8 mouse cellular contexts compared by ENCODE assay signal in the genomic region with DNA sequence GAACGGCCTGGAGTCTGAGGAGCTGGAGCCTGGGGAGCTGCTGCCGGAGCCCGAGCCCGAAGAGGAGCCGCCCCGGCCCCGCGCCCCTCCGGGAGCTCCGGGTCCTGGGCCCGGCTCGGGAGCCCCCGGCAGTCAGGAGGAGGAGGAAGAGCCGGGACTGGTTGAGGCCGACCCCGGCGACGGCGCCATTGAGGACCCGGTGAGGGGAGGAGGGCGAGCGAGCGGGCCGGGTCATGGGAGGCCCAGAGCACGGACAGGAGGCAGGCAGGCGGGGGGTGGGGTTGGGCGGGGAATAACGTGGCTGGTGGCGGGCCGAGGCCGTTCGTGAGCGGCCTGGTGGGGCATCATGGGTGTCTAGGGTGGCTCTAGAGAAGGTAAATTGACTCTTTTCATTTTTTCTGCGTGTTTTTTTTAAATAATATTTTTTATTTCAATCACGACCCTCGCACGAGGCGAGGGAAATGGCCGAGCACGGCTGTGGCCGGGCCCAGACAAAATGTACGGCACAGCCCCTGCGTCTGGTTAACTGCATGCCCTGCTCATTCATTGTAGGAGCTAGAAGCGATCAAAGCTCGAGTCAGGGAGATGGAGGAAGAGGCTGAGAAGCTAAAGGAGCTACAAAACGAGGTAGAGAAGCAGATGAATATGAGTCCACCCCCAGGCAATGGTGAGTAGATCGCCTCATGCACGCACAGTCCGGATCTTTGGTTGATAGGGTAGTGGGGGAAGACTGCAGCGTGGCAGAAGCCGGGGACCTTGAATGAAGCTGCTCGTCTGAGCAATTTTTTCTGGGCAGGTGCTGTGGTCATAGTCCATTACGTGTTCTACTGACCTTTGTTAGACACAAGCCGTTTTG. TPM values are rescaled to one million over a fixed set of nuclear protein-coding genes. Genes with fewer than 3 reads are reported as not detected.
DNase-seq lines count a peak whose midpoint lies in the region; ATAC-seq lines count a peak whose summit lies in the region.

No protein-coding gene starts in this region.

- peaks cover 26% of the 10 kb centered on the region for H3K4me1 ChIP-seq in forebrain, embryonic 10.5 days

- H3K9me3 ChIP-seq in forebrain, embryonic 10.5 days, result no peaks in the 10 kb centered on the region

- intact Hi-C loops in heart, postnatal 14 days (cut with DNase I), result no loop called here
- intact Hi-C loops in left cerebral cortex, postnatal 4 days (cut with DNase I), result no loop called here

- under 1% methylated on average over 53 of the region's 54 CpGs for WGBS in forebrain, embryonic 10.5 days

- peak; percentile 18; the same call in 1 of the 2 replicates for ATAC-seq in cerebellum, adult (ENCODE audit: insufficient number of reproducible peaks, low FRiP score, low TSS enrichment)
- ATAC-seq in megakaryocyte progenitor cell, adult 5-6 weeks (replicated peaks; ENCODE audit: poor library complexity), result peak; percentile 20

- H3K36me3 ChIP-seq in forebrain, embryonic 10.5 days (replicated peaks), result peaks cover 40% of the 10 kb centered on the region

- DNase-seq in cerebellum, adult 11-12 months, result no peak
- peak; percentile 65 to 73 for DNase-seq in adrenal gland, adult 18-20 months (ENCODE audit: low spot score in 2 of 2)
- DNase-seq in forebrain, embryonic 10.5 days (ENCODE audit: extremely low spot score, low spot score), result peak; percentile 64
- DNase-seq in heart, postnatal 14 days, result peak; percentile 71 to 76
- DNase-seq in left cerebral cortex, postnatal 4 days, result peak; percentile 69
- peak; percentile 56 for DNase-seq in spleen, adult 12 weeks (ENCODE audit: low spot score)

- no peaks in the 10 kb centered on the region for H3K27me3 ChIP-seq in forebrain, embryonic 10.5 days (ENCODE audit: poor library complexity, severe bottlenecking)

- H3K27ac ChIP-seq in forebrain, embryonic 10.5 days, result peak overlapping the region; percentile 98

- peak overlapping the region; percentile 87 for H3K4me3 ChIP-seq in forebrain, embryonic 10.5 days

RNA-seq across cellular contexts. Expression of a gene that starts 2.2 kb away (rescaled TPM):
- 100 to 1,000 TPM; 137 to 177 TPM for total RNA-seq in adrenal gland, adult 18-20 months (2021)
- 168 and 174 TPM in 2 replicates for polyA plus RNA-seq in forebrain, embryonic 10.5 days (2016; fragmentation: Nextera tagmentation; extraction: Ambion mirVana)
- total RNA-seq in heart, postnatal 14 days (2021), result 10 to 100 TPM; 66.9 to 77.6 TPM
- total RNA-seq in left cerebral cortex, postnatal 4 days (2021), result 100 to 1,000 TPM; 325 to 354 TPM
- 103 and 113 TPM in 2 replicates for total RNA-seq in megakaryocyte progenitor cell, adult 5-6 weeks (2015)
- 320 and 416 TPM in 2 replicates for total RNA-seq in megakaryocyte progenitor cell, adult 5-6 weeks (2017)

RNA-seq across cellular contexts. Expression of a gene that starts 11.3 kb away (rescaled TPM):
- 1 to 10 TPM; 1.2 to 3.9 TPM for total RNA-seq in adrenal gland, adult 18-20 months (2021)
- polyA plus RNA-seq in forebrain, embryonic 10.5 days (2016; fragmentation: Nextera tagmentation; extraction: Ambion mirVana), result not detected in 2 replicates
- total RNA-seq in heart, postnatal 14 days (2021), result 1 to 10 TPM; 4.1 to 8.1 TPM
- not detected for total RNA-seq in left cerebral cortex, postnatal 4 days (2021)
- total RNA-seq in megakaryocyte progenitor cell, adult 5-6 weeks (2015), result not detected in 2 replicates
- 0.30 and 1.5 TPM in 2 replicates for total RNA-seq in megakaryocyte progenitor cell, adult 5-6 weeks (2017)

RNA-seq across cellular contexts. Expression of a gene that starts 11.3 kb away (rescaled TPM):
- total RNA-seq in adrenal gland, adult 18-20 months (2021), result 10 to 100 TPM; 53.1 to 59.3 TPM
- polyA plus RNA-seq in forebrain, embryonic 10.5 days (2016; fragmentation: Nextera tagmentation; extraction: Ambion mirVana), result 2.2 and 2.5 TPM in 2 replicates
- 10 to 100 TPM; 35.1 to 39.2 TPM for total RNA-seq in heart, postnatal 14 days (2021)
- total RNA-seq in left cerebral cortex, postnatal 4 days (2021), result 10 to 100 TPM; 49.9 to 54.6 TPM
- total RNA-seq in megakaryocyte progenitor cell, adult 5-6 weeks (2015), result 3.5 and 4.0 TPM in 2 replicates
- total RNA-seq in megakaryocyte progenitor cell, adult 5-6 weeks (2017), result 7.2 and 9.5 TPM in 2 replicates

RNA-seq across cellular contexts. Expression of a gene that starts 17.2 kb away (rescaled TPM):
- total RNA-seq in adrenal gland, adult 18-20 months (2021), result 10 to 100 TPM; 14.2 to 17.2 TPM
- 0.96 and 1.0 TPM in 2 replicates for polyA plus RNA-seq in forebrain, embryonic 10.5 days (2016; fragmentation: Nextera tagmentation; extraction: Ambion mirVana)
- 1 to 10 TPM; 2.8 to 5.2 TPM for total RNA-seq in heart, postnatal 14 days (2021)
- 10 to 100 TPM; 50.0 to 54.6 TPM for total RNA-seq in left cerebral cortex, postnatal 4 days (2021)
- total RNA-seq in megakaryocyte progenitor cell, adult 5-6 weeks (2015), result 19.0 and 26.3 TPM in 2 replicates
- 2.8 and 5.0 TPM in 2 replicates for total RNA-seq in megakaryocyte progenitor cell, adult 5-6 weeks (2017)

RNA-seq across cellular contexts. Expression of a gene that starts 18.4 kb away (rescaled TPM):
- 10 to 100 TPM; 36.7 to 43.9 TPM for total RNA-seq in adrenal gland, adult 18-20 months (2021)
- 38.8 and 40.0 TPM in 2 replicates for polyA plus RNA-seq in forebrain, embryonic 10.5 days (2016; fragmentation: Nextera tagmentation; extraction: Ambion mirVana)
- total RNA-seq in heart, postnatal 14 days (2021), result 1 to 10 TPM; 3.4 to 5.6 TPM
- total RNA-seq in left cerebral cortex, postnatal 4 days (2021), result 100 to 1,000 TPM; 345 to 405 TPM
- 1.3 and 3.0 TPM in 2 replicates for total RNA-seq in megakaryocyte progenitor cell, adult 5-6 weeks (2015)
- 1.3 and 1.4 TPM in 2 replicates for total RNA-seq in megakaryocyte progenitor cell, adult 5-6 weeks (2017)
